Mouse (Mus musculus) G1E (cell line): Measurements from ENCODE around the gene Wnt10b. TPM values are rescaled to one million over a fixed set of nuclear protein-coding genes. Genes with fewer than 3 reads are reported as not detected.
"Not testable (repeated sequence)": the region's sequence is repeated elsewhere in the genome, so short reads cannot be mapped to it uniquely, and the experiment has no call there.

ENCODE experiments used
- ATAC-seq: 2 replicates; pipeline ENCODE4 v1.8.0; 2016; ENCODE audit warnings: mild to moderate bottlenecking; ENCODE audit not compliant: insufficient number of reproducible peaks, poor library complexity, low FRiP score, severe bottlenecking; ENCODE audit errors: extremely low read depth
- DNase-seq: peaks from one replicate; pipeline ENCODE4 v3.0.0; 2012; ENCODE audit warnings: low spot score
- H3K27me3 ChIP-seq: 2 replicates; pipeline ENCODE4 v1.6.1; 2012; ENCODE audit warnings: mild to moderate bottlenecking, low read length, inconsistent platforms; ENCODE audit not compliant: insufficient read depth
- H3K36me3 ChIP-seq: replicated peaks from 2 replicates; pipeline ENCODE3; 2012; ENCODE audit warnings: mild to moderate bottlenecking, inconsistent platforms
- H3K4me1 ChIP-seq: 2 replicates; pipeline ENCODE4 v1.6.1; 2012; ENCODE audit warnings: low read depth, low read length, inconsistent platforms, mixed read lengths; ENCODE audit not compliant: insufficient read depth
- H3K4me3 ChIP-seq: 2 replicates; pipeline ENCODE4 v1.5.1; 2012; ENCODE audit warnings: low read depth, mild to moderate bottlenecking, inconsistent platforms, low read length, moderate library complexity, mixed read lengths
- H3K9me3 ChIP-seq: replicated peaks from 2 replicates; pipeline ENCODE4 v1.6.1; 2012; ENCODE audit warnings: inconsistent platforms
- CTCF ChIP-seq: IDR thresholded peaks from 2 replicates; pipeline ENCODE4 v1.5.1; 2012; ENCODE audit warnings: low read depth, low read length, inconsistent platforms, mixed read lengths
- GATA1 ChIP-seq: IDR thresholded peaks from 2 replicates; pipeline ENCODE4 v1.6.1; 2012; ENCODE audit warnings: borderline replicate concordance, low read length, inconsistent platforms, mixed read lengths
- GATA2 ChIP-seq: IDR thresholded peaks from 2 replicates; pipeline ENCODE4 v1.6.1; 2012; ENCODE audit warnings: low read depth, low read length, inconsistent platforms, borderline replicate concordance
- POLR2AphosphoS5 ChIP-seq: IDR thresholded peaks from 2 replicates; pipeline ENCODE4 v1.6.1; 2012; ENCODE audit warnings: low read depth, low read length, inconsistent platforms; ENCODE audit not compliant: insufficient replicate concordance
- TAL1 ChIP-seq: conservative IDR thresholded peaks from 2 replicates; pipeline ENCODE4 v1.6.1; 2012; ENCODE audit warnings: low read depth, low read length, inconsistent platforms, mixed read lengths
- polyA plus RNA-seq: library from polyadenylated mRNA; stranded (reverse); fragments of >175 nt; gene quantifications from 2 replicates; pipeline ENCODE4 v1.2.3, GENCODE M21; 2012
- total RNA-seq, 2 experiments: library from RNA; stranded (forward) in 1 of 2; stranded (reverse) in 1 of 2; fragments of 200-1000 nt in 1 of 2; fragments of >200 nt in 1 of 2; fragmentation: Nextera tagmentation in 1 of 2; gene quantifications; 2 replicates each; pipeline ENCODE4 v1.2.3; 2014 to 2017

Wnt10b gene
- total and polyA plus RNA-seq, 3 experiments, result 0.05 to 0.27 TPM; not detected in 1

DNA sequence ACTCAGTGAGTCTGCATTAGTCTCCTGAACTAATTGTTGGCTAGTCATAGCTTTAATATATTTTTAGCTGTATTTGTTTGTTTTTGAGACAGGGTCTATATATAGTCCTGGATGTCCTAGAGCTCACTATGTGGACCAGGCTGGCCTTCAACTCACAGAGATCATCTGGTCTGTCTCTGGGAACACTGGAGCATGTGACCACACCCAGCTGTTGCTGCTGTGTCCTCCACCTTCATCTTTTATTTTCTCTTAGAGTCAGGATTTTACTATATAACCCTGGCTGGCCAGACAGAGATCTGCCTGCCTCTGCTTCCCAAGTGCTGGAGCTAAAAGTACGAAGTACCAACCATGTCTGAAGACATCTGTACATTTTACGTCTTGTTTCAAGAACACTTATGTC, 28.9 kb downstream of the Wnt10b start:
- no peaks in the 10 kb centered on the region for H3K27me3 ChIP-seq
- ATAC-seq (no peak), DNase-seq (no peak)
- H3K4me1 ChIP-seq, result peaks cover 21% of the 10 kb centered on the region
- TF ChIP-seq POLR2AphosphoS5, result no peak
- H3K9me3 ChIP-seq, result no peaks in the 10 kb centered on the region
- peaks cover 90% of the 10 kb centered on the region for H3K36me3 ChIP-seq
- H3K4me3 ChIP-seq, result no peak overlapping the region

DNA sequence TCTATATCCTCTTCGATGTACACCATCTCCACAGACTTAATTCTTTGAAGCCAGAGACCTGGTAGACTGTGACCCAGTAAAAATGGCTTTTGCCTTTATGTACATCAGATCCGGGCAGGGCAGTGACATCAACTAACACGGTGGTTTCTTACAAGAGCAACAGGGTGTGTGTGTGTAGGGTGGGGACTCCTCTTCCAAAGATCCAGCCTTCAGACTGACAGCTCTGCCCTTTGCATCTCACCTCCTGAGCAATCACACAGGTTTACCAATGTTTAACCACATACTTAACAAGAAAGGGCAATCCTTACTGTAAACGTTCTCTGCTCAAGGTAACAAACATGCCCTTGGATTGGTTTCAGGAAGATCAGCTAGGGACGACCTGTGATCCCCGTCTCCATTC, 30.7 kb downstream of the Wnt10b start:
- DNase-seq (no peak), ATAC-seq (no peak)
- no peaks in the 10 kb centered on the region for H3K27me3 ChIP-seq
- H3K9me3 ChIP-seq, result no peaks in the 10 kb centered on the region
- peaks cover 91% of the 10 kb centered on the region for H3K36me3 ChIP-seq
- TF ChIP-seq CTCF (no peak), GATA1 (no peak), POLR2AphosphoS5 (no peak), TAL1 (no peak), GATA2 (no peak)
- H3K4me1 ChIP-seq, result peaks cover 17% of the 10 kb centered on the region
- no peak overlapping the region for H3K4me3 ChIP-seq

DNA sequence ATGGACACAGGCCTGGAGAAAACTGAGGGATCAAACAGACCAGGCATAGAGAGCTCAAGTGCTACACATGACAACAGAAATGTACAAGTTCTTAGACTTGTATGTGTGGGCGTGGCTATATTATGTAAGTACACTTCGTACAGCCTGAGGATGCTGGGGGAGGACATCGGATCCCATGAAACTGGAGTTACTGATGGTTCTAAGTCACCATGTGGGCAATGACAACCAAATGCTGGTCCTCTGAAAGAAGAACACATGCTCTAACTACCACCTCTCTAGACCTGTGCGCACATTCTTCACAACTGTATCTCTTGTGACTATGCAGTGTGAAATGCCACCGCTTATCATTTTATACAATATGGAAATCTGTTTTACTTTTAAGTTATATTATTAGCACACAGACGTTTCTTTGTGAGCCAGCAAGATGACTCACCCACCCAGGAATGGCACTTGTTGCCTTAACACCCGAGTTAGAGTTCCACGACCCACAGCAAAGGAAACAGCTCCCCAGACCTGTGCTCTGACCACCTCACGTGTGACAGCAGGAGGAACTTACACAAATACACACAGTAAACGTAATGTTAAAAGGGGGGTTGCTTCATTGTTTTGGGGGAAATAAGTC, 31.5 kb downstream of the Wnt10b start:
- Histone ChIP-seq H3K9me3 (no peaks in the 10 kb centered on the region), H3K4me1 (peaks cover 16% of the 10 kb centered on the region), H3K4me3 (no peak overlapping the region), H3K36me3 (peaks cover 94% of the 10 kb centered on the region), H3K27me3 (no peaks in the 10 kb centered on the region)
- DNase-seq, result no peak
- TF ChIP-seq CTCF, result no peak
- TF ChIP-seq TAL1, result no peak
- no peak for TF ChIP-seq POLR2AphosphoS5
- TF ChIP-seq GATA2, result no peak
- no peak for TF ChIP-seq GATA1
- no peak for ATAC-seq

DNA sequence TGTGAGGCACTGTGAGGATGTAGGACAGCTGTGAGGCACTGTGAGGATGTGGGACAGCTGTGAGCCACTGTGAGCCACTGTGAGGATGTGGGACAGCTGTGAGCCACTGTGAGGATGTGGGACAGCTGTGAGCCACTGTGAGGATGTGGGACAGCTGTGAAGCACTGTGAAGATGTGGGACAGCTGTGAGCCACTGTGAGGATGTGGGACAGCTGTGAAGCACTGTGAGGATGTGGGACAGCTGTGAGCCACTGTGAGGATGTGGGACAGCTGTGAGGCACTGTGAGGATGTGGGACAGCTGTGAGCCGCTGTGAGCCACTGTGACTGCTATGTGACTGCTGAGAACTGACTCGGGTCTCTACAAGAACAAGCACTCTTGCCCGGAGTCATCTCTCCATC, 34.1 kb downstream of the Wnt10b start:
- ATAC-seq, result not testable (repeated sequence)

DNA sequence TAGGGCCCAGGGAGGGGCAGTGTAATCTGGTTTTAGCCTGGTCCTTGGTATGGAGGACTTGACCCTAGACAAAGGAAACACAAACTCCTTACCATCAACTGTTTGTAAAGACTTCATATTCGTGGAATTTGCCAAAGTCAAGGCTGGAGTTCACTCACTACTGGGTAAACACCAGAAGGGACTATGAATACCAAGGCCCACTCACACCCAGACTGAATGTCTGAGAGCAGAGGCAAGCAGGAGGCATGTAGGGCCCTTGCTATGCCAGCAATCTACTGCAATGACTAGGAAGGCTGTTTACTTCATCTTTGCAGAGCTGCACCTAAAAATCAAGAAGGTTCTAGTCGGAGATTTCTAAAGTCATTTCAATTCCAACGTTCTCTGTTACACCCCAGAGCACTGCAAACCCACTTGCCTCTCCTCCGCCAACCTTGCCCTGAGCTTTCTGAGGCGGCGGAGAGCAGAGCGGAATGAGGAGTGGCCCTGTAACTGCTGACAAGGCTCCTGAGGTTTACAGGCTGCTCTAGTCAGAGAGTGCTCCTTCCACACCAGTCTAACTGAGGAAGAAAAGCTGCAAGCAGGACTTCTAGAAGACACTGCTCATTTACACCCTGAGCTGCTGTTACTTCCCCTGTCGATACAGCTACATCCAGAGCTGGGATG, 35.1 kb downstream of the Wnt10b start:
- no peak for ATAC-seq
- TF ChIP-seq GATA2 (no peak), CTCF (no peak), POLR2AphosphoS5 (no peak), GATA1 (no peak), TAL1 (no peak)
- H3K4me1 ChIP-seq, result peaks cover 46% of the 10 kb centered on the region
- H3K27me3 ChIP-seq, result no peaks in the 10 kb centered on the region
- H3K36me3 ChIP-seq, result peaks cover 100% of the 10 kb centered on the region
- H3K4me3 ChIP-seq, result no peak overlapping the region
- H3K9me3 ChIP-seq, result no peaks in the 10 kb centered on the region
- no peak for DNase-seq

More for the DNA sequence above, 34.1 kb downstream of the Wnt10b start:
- H3K4me3 ChIP-seq, H3K27me3 ChIP-seq, DNase-seq, H3K9me3 ChIP-seq: not testable (repeated sequence)
- Histone ChIP-seq H3K4me1 (peaks cover 36% of the 10 kb centered on the region), H3K36me3 (peaks cover 96% of the 10 kb centered on the region)

DNA sequence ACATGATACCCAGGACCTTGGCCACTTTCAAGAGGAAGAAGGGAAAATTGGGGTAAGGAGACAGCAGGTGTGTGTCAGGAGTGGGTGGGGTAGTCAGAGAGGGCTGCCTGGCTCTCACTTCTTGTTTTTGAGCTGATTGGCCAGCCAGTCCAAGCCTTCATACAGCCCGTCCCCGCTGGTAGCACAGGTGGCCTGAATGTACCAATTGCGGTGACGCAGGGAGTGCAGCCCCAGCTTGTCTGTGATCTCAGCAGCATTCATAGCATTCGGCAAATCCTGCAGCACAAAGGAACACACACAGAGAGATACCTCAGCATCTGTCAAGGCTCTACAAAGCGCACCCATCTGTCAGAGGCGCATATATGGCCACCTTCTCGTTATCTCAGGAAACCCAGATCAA, 37.7 kb downstream of the Wnt10b start:
- TF ChIP-seq CTCF, result no peak
- TF ChIP-seq TAL1, result no peak
- Histone ChIP-seq H3K27me3 (no peaks in the 10 kb centered on the region), H3K9me3 (no peaks in the 10 kb centered on the region), H3K4me3 (no peak overlapping the region), H3K36me3 (peaks cover 98% of the 10 kb centered on the region), H3K4me1 (peaks cover 64% of the 10 kb centered on the region)
- no peak for DNase-seq
- ATAC-seq, result no peak

DNA sequence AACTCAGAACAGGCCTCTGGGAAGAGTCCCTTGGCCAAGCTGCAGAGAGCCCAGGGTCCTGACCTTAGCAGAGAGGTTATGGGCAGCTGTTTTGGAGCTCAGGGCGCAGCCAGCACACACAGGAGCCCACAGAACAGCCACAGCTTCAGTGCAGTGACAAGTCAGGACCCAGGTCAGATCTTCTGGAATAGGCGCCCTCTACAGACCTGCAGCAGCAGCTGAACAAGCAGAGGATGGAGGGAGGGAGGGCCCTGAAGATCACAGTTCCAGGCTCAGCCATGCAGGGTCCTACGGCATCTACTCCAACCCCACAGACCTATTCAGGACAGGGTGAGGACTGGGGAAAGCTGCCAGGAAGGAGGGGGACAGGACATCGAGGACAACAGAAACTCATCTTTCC, 39.2 kb downstream of the Wnt10b start:
- Histone ChIP-seq H3K27me3 (no peaks in the 10 kb centered on the region), H3K9me3 (no peaks in the 10 kb centered on the region), H3K36me3 (peaks cover 96% of the 10 kb centered on the region), H3K4me3 (no peak overlapping the region), H3K4me1 (peaks cover 74% of the 10 kb centered on the region)
- TF ChIP-seq TAL1 (no peak), POLR2AphosphoS5 (no peak), GATA1 (no peak), CTCF (no peak), GATA2 (no peak)
- ATAC-seq (no peak), DNase-seq (no peak)
